Mouse (Mus musculus): Measurements from ENCODE around the gene Lrmda. TPM values are rescaled to one million over a fixed set of nuclear protein-coding genes. Genes with fewer than 3 reads are reported as not detected.

Gene Lrmda
- total RNA-seq, 2 experiments from 2014 or later: 0.76 to 1.0 TPM

- intact Hi-C loops (cut with DNase I): no loop called here
- DNase-seq: no peak
These were observed 827.7 kb downstream of the Lrmda start for GRCm38 (mm10) chr14:22847011-22847786.

- DNase-seq: no peak
- intact Hi-C loops (cut with DNase I): no loop called here
These were observed 829.6 kb downstream of the Lrmda start for GRCm38 (mm10) chr14:22849108-22849507.

DNA sequence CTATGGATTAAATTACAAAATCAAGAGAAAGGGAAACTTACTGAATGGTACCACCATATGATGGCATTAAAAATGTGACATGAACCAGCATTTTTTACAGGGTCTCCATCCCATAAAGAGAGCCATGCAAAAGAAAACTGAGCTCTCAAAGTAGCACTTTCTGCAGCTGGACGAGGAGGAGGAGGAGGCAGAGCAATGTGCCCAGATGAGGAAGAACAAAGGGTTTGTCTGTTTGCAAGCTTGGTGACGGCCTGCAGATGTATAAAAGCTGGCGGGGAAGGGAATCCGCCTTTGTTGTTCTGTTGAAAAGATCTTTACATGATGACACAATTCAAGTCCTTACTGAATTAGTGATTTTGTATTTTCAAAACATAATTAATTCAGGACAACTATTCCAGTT lies 841.1 kb downstream of the Lrmda start:
- DNase-seq: no peak
- intact Hi-C loops (cut with DNase I): no loop called here

DNA sequence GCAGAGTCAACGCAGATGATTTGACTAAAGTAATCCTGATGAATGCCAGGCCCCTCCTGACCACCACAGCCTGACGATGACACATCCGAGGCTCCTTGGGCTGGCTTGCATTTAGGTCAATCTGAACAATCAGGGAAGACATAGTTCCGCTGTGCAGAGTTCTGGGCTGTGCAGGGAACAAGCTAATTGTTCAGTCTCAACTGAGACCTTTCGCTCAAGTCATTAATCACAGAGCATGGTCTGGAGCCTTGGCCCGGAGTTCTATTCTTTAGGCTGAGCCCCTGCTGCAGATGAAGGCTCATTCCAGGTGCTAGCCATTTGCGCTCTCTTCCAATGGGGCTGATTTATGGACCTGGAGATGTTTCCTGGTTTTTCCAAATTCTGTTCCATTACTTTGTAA lies 844.6 kb downstream of the Lrmda start:
- intact Hi-C loops (cut with DNase I): no loop called here
- DNase-seq: no peak

GRCm38 (mm10) chr14:22874584-22874983 lies 855.1 kb downstream of the Lrmda start:
- DNase-seq: no peak
- intact Hi-C loops (cut with DNase I): no loop called here

GRCm38 (mm10) chr14:22887182-22887581 lies 867.7 kb downstream of the Lrmda start:
- no peak for DNase-seq
- intact Hi-C loops (cut with DNase I): no loop called here

- no peak for DNase-seq
- intact Hi-C loops (cut with DNase I): no loop called here
These were observed 879.8 kb downstream of the Lrmda start for GRCm38 (mm10) chr14:22899312-22899711.

GRCm38 (mm10) chr14:22902116-22902515 lies 882.6 kb downstream of the Lrmda start:
- intact Hi-C loops (cut with DNase I): no loop called here
- DNase-seq: no peak

DNA sequence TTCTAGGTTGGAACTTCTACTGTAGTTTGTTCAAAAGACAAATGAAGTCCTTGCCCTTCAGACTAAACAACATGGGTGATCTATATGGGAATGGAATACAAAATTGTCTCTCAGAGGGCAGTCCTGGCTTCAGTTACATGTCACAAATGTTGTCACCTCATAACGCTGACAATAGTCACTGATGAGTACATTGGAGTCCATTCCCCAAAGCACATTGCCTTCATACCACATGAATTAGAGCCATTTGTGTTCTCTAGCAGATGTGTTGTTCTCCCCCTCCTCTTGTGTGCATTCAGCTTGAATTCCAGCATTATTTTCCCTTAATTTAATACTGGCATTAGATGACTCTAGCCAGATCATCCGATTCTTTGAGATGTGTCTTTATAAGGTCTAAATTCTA lies 883.4 kb downstream of the Lrmda start:
- intact Hi-C loops (cut with DNase I): no loop called here
- no peak for DNase-seq

DNA sequence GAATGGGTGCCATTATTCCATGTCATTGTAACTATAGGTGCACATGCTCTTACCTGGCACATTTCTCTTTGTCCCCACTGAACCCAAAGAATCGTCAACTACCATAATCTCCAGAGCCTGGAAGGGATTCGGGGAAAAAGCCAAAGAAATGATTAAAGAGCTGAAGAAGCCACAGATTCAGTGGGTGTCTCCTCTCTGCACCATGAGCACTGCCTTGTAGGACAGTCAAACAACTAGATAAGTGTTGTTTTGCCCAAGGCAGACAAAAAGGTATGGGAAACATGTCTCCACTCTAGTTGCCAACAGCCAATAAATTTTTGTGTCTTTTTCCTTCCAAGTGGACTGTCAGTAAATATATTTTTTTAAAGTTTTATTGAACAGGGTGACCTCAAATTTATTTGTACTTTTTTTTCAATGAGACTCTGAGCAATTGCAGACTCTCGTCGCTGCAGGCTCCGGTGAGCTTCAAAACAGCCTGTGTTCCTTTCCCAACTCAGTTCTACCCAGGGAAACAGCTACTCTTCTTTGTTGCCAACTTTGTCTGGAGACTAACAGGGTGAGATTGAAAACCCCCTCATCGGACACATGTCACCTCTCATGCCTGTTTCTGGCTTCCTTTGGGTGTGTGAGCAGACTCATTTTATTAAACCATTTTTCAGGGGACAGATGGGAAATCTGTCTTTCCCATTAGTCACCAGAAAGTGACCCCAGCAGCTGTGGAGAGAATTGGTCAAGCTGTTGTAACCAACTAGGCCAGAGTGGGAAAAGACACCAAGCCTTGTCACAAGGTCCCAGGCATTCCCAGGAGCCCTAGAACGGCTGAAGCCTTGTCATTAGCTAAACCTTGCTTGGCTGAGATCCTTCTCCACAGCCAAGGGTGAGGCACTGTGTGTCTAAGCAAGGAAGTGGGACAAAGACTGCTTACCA lies 886.5 kb downstream of the Lrmda start:
- peak; percentile 4 to 15 for DNase-seq
- intact Hi-C loops (cut with DNase I): no loop called here

DNA sequence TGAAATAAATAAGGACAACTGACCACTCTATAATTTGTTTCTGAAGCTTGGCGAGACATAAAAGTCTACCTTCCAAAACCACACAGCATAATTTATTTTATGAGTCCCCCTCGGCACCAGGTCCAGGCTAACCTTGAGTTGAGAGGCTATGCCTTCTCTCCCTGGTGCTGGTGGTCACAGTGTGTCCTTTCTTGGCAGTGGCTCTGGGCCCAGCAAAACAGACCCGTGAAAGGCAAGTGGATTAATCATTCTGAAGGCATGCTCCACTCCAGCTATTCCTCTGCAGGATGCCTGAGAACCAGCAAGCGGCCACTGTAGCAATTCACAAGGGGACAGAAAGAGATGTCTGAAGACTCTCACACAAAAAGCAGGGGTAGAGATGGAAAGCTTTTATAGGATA lies 887.2 kb downstream of the Lrmda start:
- intact Hi-C loops (cut with DNase I): no loop called here
- no peak for DNase-seq

GRCm38 (mm10) chr14:22907221-22907620 lies 887.7 kb downstream of the Lrmda start:
- intact Hi-C loops (cut with DNase I): no loop called here

DNA sequence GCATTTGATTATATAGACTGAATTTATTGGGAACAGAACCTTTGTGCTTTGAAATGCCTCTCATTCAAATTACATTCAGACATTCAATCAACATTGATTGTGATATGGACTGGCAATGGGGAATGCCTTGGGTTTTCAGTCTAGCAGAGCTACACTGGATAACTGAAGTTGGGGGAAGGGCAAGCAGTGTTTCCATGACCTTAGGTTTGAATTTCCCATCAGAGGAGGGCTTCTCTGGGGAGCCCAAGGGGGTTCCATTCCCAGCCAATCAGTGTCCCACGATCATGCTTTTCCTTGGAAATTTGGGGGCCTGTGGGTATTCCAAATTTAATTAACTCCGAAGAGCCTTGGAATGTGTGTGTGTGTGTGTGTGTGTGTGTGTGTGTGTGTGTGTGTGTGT lies 888.5 kb downstream of the Lrmda start:
- DNase-seq: no peak
- intact Hi-C loops (cut with DNase I): no loop called here

More at GRCm38 (mm10) chr14:22907221-22907620, 887.7 kb downstream of the Lrmda start:
- DNase-seq: no peak

- DNase-seq: no peak
- intact Hi-C loops (cut with DNase I): no loop called here
These were observed 896.0 kb downstream of the Lrmda start for GRCm38 (mm10) chr14:22915463-22915862.

DNA sequence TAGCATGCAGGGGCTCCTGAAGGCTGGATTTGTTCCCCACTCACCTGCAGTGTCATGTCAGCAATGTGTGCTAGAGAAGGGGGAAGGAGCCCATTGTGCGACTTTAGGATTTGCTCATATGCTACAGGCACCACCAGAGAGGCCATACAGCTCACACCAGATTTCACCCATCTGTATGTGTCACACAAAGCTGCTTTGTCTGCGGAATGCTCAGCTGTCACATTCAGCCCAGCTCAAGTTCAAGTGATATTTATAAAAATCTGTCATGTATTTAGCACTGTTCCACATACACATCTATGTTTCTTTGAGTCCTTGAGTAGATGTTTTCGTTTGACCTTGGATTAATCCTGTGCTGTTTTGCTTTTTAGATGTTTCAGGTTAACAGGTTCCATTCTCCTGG lies 899.0 kb downstream of the Lrmda start:
- intact Hi-C loops (cut with DNase I): no loop called here
- no peak for DNase-seq

- no peak for DNase-seq
- intact Hi-C loops (cut with DNase I): no loop called here
These were observed 899.4 kb downstream of the Lrmda start for GRCm38 (mm10) chr14:22918931-22919330.

DNA sequence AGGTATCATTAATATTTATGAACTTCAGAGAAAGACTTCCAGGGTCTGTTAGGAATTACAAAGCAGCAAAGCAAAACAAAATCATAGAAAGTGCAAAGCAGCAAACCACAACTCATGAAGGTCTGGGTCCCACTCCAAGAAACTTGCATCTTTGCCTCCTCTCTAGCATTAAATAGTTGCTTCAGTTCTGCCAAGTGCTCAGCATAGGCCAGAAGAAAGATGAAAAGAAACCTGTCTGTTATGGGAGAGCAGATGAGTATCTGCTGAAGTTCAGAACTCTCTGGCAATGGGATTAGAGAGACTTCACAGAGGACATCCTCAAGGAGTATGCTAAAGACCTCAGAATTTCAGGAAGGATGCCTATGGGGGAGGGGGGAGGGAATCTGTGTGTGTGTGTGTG lies 901.6 kb downstream of the Lrmda start:
- no peak for DNase-seq
- intact Hi-C loops (cut with DNase I): no loop called here

DNA sequence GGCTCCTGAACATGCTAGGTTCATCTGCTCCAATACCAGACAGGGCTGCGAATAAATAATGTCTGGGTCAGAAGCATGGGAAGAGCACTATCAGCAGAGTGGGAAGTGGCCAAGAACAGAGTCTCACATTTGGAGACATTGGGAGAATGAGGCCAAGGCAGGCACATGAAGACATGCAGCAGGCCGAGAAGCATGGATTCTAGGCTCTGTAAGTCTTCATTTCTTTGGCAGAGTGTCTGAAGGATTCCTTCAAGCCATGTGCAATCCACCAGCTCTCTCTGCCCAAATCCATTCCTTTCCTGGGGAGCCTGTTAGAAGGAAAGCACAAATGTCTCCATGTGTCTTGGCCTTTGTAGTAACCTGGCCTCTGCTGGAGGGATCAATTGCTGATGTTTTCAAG lies 902.3 kb downstream of the Lrmda start:
- intact Hi-C loops (cut with DNase I): no loop called here
- DNase-seq: peak in 1 of 2 experiments; percentile 11

DNA sequence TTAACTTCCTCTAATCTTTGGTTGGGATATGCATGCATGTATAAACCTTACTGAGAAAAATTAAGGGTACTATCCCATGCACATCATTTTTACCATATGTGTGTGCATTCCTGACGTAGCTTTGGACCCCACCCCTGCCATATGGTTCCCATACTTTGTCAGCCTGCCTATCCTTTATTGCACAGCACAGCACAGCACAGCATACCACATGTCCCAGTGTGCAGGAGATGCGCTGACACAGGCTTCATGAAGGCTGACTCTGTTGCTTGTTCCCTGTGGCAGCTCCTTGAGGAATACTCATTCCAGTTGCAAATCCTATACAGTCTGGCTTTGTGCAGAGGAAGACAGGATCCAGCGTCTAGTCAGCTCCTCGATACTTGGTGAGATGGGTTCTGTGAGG lies 903.1 kb downstream of the Lrmda start:
- intact Hi-C loops (cut with DNase I): no loop called here
- no peak for DNase-seq

GRCm38 (mm10) chr14:22923251-22923650 lies 903.7 kb downstream of the Lrmda start:
- DNase-seq: no peak
- intact Hi-C loops (cut with DNase I): no loop called here

DNA sequence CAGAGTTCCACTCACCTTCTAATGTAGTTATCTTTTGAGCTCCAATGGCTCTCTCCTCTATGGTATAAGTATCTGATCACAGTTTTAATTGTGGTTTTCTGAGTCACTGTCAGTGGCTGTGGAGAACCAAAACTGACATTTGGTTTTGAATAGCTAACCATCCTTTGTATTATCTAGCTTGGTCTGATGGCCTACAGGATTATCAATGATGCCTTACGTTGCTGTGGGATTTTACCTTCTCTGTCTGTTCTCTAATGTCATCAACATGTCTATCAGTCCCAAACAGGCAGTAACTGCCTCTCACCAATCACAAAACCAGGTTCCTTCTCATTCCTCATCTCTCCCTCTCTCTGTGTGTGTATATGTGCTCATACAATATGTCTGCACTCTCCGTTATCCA lies 908.8 kb downstream of the Lrmda start:
- intact Hi-C loops (cut with DNase I): no loop called here
- no peak for DNase-seq

GRCm38 (mm10) chr14:22928683-22929082 lies 909.2 kb downstream of the Lrmda start:
- intact Hi-C loops (cut with DNase I): no loop called here
- DNase-seq: no peak

Data from heart, postnatal 14 days (tissue).